Mouse (Mus musculus): ENCODE data around the gene Tm9sf2. TPM values are rescaled to one million over a fixed set of nuclear protein-coding genes. Genes with fewer than 3 reads are reported as not detected.

Gene Tm9sf2
- polyA plus RNA-seq, 1 experiment from 2014 or later = 126 TPM

DNA sequence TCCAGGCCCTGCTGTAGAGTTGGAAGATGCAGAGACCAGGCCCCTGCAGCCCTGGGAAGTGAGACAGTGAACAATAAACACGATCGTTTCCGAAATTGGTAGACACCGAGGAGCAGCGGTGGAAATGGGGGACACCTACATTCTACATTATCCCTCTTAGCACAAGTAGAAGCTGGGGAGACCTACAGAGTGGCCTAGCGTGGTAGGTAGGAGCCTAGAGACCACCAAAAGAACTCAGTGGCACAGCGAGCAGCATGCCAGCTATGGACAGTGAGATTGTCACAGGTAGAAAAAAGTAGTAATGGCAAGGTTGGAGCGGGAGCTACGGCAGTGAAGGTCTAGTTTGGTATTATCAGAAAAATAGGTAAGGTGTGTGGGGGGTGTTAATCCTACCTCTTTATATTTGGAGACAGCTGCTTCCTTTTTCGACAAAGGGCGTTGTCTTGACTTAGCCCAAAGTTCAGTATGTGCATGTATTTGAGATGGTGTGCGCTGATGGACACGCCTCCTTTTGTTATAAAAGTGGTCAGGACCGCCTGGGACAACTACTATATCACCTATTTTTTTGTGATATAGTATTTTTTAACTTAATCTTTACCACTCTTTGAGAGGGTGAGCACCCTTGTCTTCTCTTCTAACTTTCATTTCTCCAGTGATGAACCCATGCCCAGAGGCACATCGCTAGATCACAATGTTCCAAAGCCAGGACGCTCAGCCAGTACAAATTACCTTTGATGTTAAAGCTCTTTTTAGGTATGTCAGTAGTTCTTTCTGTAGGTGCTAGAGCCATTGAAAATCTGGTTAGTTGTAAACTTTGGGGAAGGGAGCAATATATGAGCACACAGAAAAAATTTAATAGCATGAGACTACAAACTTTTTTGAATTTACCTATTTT, 1.2 kb upstream of the Tm9sf2 start:
- Histone ChIP-seq H3K27me3 (ENCODE audit: insufficient read depth, poor library complexity, severe bottlenecking) (no peaks in the 10 kb centered on the region), H3K27ac (peak overlapping the region; percentile 96), H3K4me3 (peak overlapping the region; percentile 80), H3K36me3 (peaks cover 2% of the 10 kb centered on the region), H3K9me3 (no peaks in the 10 kb centered on the region), H3K4me1 (peaks cover 30% of the 10 kb centered on the region)
- no peak for DNase-seq (ENCODE audit: low spot score)
- WGBS = 66% methylated on average over 16 of the region's 16 CpGs

DNA sequence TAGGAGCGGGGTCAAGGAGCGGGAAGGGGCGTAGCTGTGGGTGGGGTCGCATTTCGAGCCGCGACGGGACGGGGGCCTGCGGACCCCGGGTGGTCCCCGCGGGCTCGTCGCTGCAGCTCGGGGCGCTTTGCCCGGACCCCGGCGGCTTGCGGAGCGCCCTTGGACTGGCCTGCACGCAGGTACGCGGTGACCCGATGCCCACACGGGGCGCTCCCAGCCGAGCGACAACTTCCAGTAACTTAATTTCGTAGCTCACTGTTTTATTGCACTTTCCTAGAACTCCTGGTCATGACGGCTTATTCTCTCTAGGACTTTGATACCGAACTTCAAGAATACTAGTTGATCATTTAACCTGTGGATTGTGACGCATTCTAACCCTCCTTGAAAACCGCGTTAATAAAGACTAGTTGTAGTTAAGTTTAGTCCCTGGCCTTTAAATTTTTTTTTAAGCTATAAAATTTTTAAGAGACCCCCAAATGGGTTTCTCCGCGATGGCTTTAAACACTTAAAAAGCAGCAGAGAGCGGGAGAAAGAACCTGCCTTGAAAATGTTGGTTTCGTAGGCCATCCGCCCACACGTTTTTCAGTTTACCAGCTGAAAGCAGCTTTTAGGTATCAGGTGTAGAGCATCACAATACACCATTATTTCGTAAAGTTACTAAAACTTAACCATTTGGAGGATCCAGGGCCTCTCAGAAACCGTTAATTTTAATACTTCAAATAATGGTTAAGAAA, 810 bp downstream of the Tm9sf2 start:
- WGBS = 5% methylated on average over 44 of the region's 44 CpGs
- H3K9me3 ChIP-seq = no peaks in the 10 kb centered on the region
- peak overlapping the region; percentile 80 for H3K4me3 ChIP-seq

DNA sequence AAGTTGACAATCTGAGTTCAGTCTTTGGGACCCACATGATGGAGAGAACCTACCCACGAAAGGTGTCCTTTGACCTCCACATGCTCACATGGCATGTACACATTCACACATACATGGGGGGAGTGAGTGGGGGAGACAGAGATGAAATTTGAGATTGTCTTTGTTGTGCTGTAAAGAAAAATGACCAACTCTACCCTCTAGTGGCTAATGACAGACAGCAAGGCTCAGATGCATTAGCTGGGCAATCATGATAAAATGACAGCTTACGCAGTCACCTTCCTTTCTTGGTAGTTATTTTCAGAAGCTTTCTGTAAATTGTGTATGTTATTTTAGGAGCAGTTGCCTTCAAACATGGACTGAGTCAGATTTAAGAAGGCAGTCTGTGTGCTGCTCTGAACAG, 4.8 kb downstream of the Tm9sf2 start:
- peaks cover 24% of the 10 kb centered on the region for H3K4me1 ChIP-seq
- H3K4me3 ChIP-seq = no peak overlapping the region
- H3K27me3 ChIP-seq (ENCODE audit: insufficient read depth, poor library complexity, severe bottlenecking) = no peaks in the 10 kb centered on the region
- H3K9me3 ChIP-seq = no peaks in the 10 kb centered on the region
- H3K27ac ChIP-seq = no peak overlapping the region
- DNase-seq (ENCODE audit: low spot score) = no peak
- H3K36me3 ChIP-seq = peaks cover 16% of the 10 kb centered on the region
- 83% methylated on average over 2 of the region's 2 CpGs for WGBS

More for the DNA sequence above, 810 bp downstream of the Tm9sf2 start:
- Histone ChIP-seq H3K36me3 (peaks cover 16% of the 10 kb centered on the region), H3K4me1 (peaks cover 35% of the 10 kb centered on the region), H3K27ac (peak overlapping the region; percentile 96), H3K27me3 (ENCODE audit: insufficient read depth, poor library complexity, severe bottlenecking) (no peaks in the 10 kb centered on the region)
- DNase-seq (ENCODE audit: low spot score) = no peak

DNA sequence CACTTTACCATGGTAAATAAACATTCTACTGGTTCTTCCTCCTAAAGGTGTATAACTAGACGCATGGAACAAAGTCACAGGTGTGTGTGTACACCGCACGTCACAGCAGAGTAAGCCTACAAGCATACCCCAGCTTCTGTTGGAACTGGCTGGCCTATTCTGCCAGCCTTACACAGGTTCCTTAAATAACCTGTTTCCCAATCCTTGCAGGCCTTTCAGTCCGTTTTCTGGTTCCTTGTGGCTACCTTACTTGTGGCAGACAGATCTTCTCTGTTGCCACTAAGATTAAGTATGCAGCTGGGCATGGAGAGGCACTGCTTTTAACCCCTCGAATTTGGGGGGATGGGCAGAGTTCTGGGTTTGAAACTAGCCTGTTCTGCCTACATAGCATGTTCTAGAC, 5.5 kb downstream of the Tm9sf2 start:
- H3K27ac ChIP-seq = no peak overlapping the region
- H3K4me1 ChIP-seq = peaks cover 24% of the 10 kb centered on the region
- DNase-seq (ENCODE audit: low spot score) = no peak
- H3K36me3 ChIP-seq = peaks cover 16% of the 10 kb centered on the region
- 87% methylated on average over 5 of the region's 5 CpGs for WGBS
- H3K9me3 ChIP-seq = no peaks in the 10 kb centered on the region
- no peak overlapping the region for H3K4me3 ChIP-seq
- no peaks in the 10 kb centered on the region for H3K27me3 ChIP-seq (ENCODE audit: insufficient read depth, poor library complexity, severe bottlenecking)

DNA sequence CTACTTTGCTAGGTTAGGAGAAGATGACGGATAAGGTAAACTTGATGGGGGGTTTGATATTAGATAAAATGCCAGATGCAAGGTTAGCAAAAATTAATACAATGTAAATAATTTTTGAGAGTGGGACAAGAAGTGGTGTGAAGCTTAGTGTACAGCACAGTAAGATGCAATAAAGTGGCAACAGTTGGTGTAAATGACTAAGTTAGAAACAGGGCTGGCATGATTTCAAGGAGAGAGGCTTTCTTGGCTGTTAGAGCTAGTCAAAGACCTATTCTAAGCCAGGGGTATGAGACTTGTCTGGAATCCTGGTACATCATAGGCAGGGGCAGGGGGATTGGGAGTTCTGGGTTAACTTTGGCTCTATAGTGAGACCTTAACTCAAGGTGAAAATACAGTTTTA, 9.4 kb downstream of the Tm9sf2 start:
- H3K27ac ChIP-seq = no peak overlapping the region
- whole genome bisulfite sequencing = 96% methylated on average over 1 of the region's 1 CpGs
- DNase-seq (ENCODE audit: low spot score) = no peak

DNA sequence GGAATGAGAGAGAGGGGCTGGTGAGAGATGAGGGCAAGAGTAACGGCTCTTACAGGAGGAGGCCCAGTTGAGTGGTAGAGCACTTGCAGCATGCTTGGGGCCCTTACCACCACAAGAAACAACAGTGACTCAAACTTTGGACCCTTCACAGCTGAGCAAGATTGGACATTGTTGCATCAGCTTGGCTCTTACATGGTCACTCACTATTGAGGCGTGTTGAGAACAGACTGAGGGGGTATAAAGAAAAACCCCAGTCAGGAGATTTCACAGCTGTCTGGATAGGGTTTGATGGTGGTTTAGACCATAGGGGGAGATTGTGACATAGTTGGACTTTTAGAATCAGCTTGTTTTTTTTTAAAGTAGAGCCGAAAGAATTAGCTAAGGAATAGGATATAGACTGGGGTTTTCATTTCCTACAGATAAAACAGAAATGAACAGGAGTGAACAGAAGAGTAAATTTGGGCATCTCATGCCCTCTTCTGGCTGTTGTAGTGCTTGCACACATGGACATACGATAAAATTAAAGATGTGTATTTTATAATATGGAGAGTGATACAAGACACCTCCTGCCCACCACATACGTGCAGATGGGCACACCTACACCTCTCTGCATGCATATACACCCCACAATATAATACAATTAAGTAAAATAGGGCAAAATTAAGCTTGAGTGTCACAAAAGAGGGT, 23.4 kb downstream of the Tm9sf2 start:
- DNase-seq (ENCODE audit: low spot score) = no peak
- H3K27me3 ChIP-seq (ENCODE audit: insufficient read depth, poor library complexity, severe bottlenecking) = no peaks in the 10 kb centered on the region
- H3K27ac ChIP-seq = no peak overlapping the region
- H3K4me3 ChIP-seq = no peak overlapping the region
- no peaks in the 10 kb centered on the region for H3K4me1 ChIP-seq
- peaks cover 48% of the 10 kb centered on the region for H3K36me3 ChIP-seq
- H3K9me3 ChIP-seq = no peaks in the 10 kb centered on the region
- 85% methylated on average over 5 of the region's 5 CpGs for WGBS

More for the DNA sequence above, 9.4 kb downstream of the Tm9sf2 start:
- Histone ChIP-seq H3K9me3 (no peaks in the 10 kb centered on the region), H3K4me3 (no peak overlapping the region), H3K4me1 (0 out of 2 replicates have a peak, but pooled peaks cover 5% of the 10 kb centered on the region), H3K36me3 (peaks cover 9% of the 10 kb centered on the region), H3K27me3 (ENCODE audit: insufficient read depth, poor library complexity, severe bottlenecking) (no peaks in the 10 kb centered on the region)

DNA sequence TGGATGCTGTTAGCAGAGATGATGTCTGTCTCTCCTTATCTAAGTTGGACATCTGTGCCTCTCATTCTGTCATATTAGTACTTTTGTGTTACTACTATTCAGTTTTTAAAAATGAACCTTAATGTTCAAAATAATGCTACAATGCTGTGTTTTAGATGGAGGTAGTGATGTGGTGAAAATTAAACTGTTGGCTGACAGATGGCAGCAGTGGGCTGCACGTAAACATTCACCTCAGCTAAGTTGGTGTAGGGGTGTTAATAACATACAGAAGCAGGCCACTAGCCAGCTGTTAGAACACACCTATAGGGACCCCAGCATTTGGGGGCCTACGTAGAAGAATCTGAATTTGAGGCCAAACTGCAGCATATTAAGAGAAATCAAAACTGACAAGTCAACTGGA, 24.8 kb downstream of the Tm9sf2 start:
- Histone ChIP-seq H3K36me3 (peaks cover 41% of the 10 kb centered on the region), H3K4me3 (no peak overlapping the region), H3K27ac (no peak overlapping the region), H3K27me3 (ENCODE audit: insufficient read depth, poor library complexity, severe bottlenecking) (no peaks in the 10 kb centered on the region), H3K9me3 (no peaks in the 10 kb centered on the region), H3K4me1 (no peaks in the 10 kb centered on the region)
- 88% methylated on average over 2 of the region's 2 CpGs for WGBS
- DNase-seq (ENCODE audit: low spot score) = no peak

DNA sequence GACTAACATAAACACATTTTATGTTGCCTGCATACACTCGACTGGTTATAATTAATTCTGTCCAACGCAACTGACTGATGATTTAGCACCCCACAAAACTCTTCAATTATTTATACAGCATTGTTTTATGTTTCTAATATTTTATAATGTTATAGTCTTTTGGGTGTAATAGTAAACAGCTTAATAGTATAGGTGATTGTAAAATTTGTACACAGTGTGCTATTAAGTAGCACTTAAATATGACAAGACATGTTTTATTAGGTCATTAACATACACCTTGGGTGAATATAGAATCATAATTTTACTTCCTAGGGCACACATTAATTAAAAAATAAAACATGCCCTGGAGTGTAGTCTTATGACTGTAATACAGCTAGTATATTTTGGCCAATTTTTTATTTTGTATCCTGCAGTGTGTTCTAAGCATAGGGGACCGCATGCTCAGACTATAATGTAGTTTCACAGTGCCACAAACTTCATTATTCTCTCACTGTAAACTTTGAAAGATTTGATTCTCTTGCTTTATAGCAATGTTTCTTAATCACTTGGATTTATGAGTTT, 29.6 kb downstream of the Tm9sf2 start:
- Histone ChIP-seq H3K27ac (no peak overlapping the region), H3K4me3 (no peak overlapping the region), H3K27me3 (ENCODE audit: insufficient read depth, poor library complexity, severe bottlenecking) (no peaks in the 10 kb centered on the region), H3K36me3 (peaks cover 38% of the 10 kb centered on the region), H3K9me3 (no peaks in the 10 kb centered on the region), H3K4me1 (0 out of 2 replicates have a peak, but pooled peaks cover 3% of the 10 kb centered on the region)
- 91% methylated on average over 3 of the region's 3 CpGs for WGBS
- DNase-seq (ENCODE audit: low spot score) = no peak

DNA sequence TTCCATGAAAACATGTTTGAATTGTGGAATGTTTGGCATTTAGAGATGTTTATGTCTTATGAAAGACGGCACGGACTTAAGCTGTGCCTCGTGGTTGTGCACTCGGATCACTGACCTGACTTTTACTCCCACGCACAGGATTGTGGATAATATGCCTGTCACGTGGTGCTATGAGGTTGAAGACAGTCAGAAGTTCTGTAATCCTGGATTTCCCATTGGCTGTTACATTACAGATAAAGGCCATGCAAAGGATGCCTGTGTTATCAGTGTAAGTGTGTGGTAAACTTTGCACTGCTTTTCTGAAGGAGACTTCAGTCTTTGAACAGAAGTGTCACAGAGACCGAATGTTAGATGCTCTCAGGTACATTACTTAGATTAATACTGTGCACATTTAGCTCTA, 30.4 kb downstream of the Tm9sf2 start:
- no peaks in the 10 kb centered on the region for H3K27me3 ChIP-seq (ENCODE audit: insufficient read depth, poor library complexity, severe bottlenecking)
- peaks cover 45% of the 10 kb centered on the region for H3K36me3 ChIP-seq
- DNase-seq (ENCODE audit: low spot score) = no peak
- no peak overlapping the region for H3K27ac ChIP-seq
- H3K4me1 ChIP-seq = 0 out of 2 replicates have a peak, but pooled peaks cover 3% of the 10 kb centered on the region
- H3K4me3 ChIP-seq = no peak overlapping the region
- H3K9me3 ChIP-seq = no peaks in the 10 kb centered on the region
- WGBS = 83% methylated on average over 7 of the region's 7 CpGs

DNA sequence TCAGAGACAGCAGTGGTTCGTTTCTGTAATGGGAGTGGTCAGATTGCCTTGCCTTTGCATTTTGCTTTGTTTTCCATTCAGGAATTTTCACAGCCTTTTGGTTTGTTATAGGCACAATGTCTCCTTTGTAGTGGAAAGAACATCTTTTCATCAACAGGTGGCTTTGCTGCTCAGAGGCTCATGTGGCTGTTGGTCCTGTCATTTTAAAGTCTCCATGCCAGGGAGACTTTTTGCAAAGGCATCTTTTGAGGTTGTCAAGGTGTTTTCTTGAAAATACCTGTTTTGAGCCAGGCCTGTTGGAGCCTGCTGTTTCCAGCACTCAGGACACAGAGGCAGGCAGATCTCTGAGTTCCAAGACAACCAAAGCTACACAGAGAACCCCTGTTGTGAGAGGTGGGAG, 33.3 kb downstream of the Tm9sf2 start:
- Histone ChIP-seq H3K9me3 (no peaks in the 10 kb centered on the region), H3K4me3 (no peak overlapping the region), H3K27ac (no peak overlapping the region), H3K27me3 (ENCODE audit: insufficient read depth, poor library complexity, severe bottlenecking) (no peaks in the 10 kb centered on the region), H3K36me3 (peaks cover 63% of the 10 kb centered on the region), H3K4me1 (0 out of 2 replicates have a peak, but pooled peaks cover 3% of the 10 kb centered on the region)
- 82% methylated on average over 1 of the region's 1 CpGs for WGBS
- no peak for DNase-seq (ENCODE audit: low spot score)

DNA sequence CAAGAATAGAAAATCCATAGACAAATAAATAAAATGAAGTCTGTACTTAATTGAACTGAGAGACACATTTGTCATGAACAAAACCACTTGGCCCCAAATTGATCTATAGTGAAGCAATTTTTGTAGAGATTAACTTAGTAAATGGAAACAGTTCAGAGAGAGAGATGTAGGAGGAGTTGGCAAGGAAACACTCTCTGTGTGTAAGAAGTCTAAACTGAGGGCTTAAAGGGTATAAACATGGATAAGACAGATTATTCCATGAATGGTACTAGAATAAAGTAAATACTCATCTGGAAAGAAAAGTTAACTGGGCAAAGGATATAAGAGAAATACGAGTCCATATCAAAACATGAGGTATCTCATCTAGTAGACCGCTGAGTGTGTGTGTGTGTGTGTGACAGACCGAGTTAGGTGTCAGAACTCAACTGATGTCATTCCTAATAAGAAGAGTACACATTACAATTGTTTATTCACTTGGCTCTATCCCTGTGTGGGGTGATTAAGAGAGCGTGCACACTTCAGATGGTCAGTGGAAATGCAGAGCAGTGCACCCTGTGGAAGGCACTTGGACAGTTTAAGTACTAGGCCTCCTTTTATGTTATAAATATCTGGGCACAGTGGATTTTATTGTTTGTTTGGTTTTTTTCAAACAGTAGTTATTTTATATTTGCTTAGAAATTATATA, 36.9 kb downstream of the Tm9sf2 start:
- Histone ChIP-seq H3K36me3 (peaks cover 84% of the 10 kb centered on the region), H3K27me3 (ENCODE audit: insufficient read depth, poor library complexity, severe bottlenecking) (no peaks in the 10 kb centered on the region), H3K4me1 (no peaks in the 10 kb centered on the region), H3K9me3 (no peaks in the 10 kb centered on the region), H3K4me3 (no peak overlapping the region), H3K27ac (no peak overlapping the region)
- 89% methylated on average over 4 of the region's 4 CpGs for WGBS
- DNase-seq (ENCODE audit: low spot score) = no peak

DNA sequence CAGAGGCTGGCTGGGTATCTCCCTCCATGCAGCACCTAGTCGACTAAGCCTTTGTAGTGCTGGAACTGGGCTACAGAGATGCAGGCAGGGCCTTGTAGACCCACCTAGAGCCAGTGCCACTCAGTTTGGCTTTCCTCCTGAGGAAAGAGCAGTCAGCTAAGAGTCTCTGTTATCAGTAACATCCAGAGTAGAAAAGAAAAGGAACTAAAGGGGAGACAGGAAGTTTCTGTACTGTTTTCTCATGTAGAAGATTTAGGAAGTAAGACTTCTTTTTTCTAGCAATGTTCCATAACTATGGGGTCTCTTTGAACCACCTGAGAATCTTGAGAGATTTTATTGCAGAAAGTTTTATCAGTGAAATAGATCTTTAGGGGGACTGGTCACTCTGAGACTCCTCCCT, 38.5 kb downstream of the Tm9sf2 start:
- Histone ChIP-seq H3K4me3 (no peak overlapping the region), H3K36me3 (peaks cover 88% of the 10 kb centered on the region), H3K27ac (no peak overlapping the region), H3K9me3 (no peaks in the 10 kb centered on the region), H3K27me3 (ENCODE audit: insufficient read depth, poor library complexity, severe bottlenecking) (no peaks in the 10 kb centered on the region), H3K4me1 (no peaks in the 10 kb centered on the region)
- 62% methylated on average over 1 of the region's 1 CpGs for WGBS
- no peak for DNase-seq (ENCODE audit: low spot score)

Data from heart, embryonic 10.5 days (tissue).